Mouse (Mus musculus) embryonic fibroblast, embryonic 13.5 days (primary cell): Measurements from ENCODE around the gene Zfp780b. TPM values are rescaled to one million over a fixed set of nuclear protein-coding genes. Genes with fewer than 3 reads are reported as not detected.
"Not testable (repeated sequence)": the region's sequence is repeated elsewhere in the genome, so short reads cannot be mapped to it uniquely, and the experiment has no call there.

Experiments
- H3K27ac ChIP-seq: 2 replicates; pipeline ENCODE4 v1.5.1; 2012; ENCODE audit warnings: low read length, control low read depth, inconsistent platforms; ENCODE audit not compliant: insufficient read depth
- H3K4me1 ChIP-seq: 2 replicates; pipeline ENCODE4 v1.6.1; 2011; ENCODE audit warnings: low read length; ENCODE audit not compliant: control insufficient read depth, insufficient read depth
- H3K4me3 ChIP-seq: 2 replicates; pipeline ENCODE4 v1.5.1; 2011; ENCODE audit warnings: mild to moderate bottlenecking, control low read depth, low read length; ENCODE audit not compliant: insufficient read depth
- CTCF ChIP-seq: IDR thresholded peaks from 2 replicates; pipeline ENCODE4 v1.5.1; 2011; ENCODE audit warnings: mild to moderate bottlenecking, control low read depth, low read length, moderate library complexity, borderline replicate concordance; ENCODE audit not compliant: insufficient read depth
- POLR2A ChIP-seq: IDR thresholded peaks from 2 replicates; pipeline ENCODE4 v1.6.1; 2011; ENCODE audit warnings: low read depth, mild to moderate bottlenecking, control low read depth, low read length, moderate library complexity
- polyA plus RNA-seq: library from polyadenylated mRNA; stranded (reverse); fragments of >200 nt; gene quantifications from 2 replicates; pipeline ENCODE4 v1.2.4, GENCODE M21; 2011; ENCODE audit warnings: low read depth; ENCODE audit not compliant: missing spikeins, insufficient read length

Gene Zfp780b
- polyA plus RNA-seq, 1 experiment, result 13.8 TPM

DNA sequence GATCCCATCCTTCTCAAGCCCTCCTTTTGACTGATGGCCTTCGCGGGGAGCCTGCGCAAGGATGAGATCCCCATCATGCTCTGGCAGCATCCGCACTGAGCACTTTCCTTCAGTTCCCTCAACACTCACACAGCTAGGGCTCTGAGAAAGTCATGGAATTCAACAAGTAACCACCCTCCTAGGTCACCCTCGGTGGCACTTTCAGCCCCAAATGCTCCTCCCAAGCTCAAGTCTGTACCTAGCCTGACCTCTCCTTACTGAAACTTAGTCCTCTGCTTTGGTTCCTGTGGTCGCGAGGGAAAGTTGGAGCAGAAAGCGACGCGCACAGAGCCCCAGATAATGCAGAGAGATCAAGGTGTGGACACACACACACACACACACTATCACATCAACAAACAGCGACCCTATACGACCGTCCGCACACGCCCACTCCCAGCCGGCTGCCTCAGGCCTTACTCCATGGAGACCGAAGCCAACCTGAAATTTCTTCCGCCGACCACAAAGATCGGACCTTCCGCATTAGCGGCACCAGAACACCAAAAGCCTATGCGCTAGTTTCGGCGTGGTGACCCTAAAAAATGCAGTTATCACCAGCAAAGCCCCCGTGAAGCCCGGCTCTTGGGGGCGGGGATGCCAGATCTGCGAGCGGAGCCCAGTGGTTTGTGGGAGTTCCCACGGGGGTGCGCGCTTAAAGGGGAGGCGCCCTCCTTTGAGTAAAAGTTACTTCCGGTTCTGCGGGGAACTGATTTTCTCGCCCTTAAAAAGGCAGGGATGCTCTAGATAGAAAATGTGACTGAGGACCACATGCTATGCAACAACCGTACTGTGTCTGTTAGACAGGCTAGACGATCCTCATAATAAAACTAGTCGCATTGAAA is 49.9 kb downstream of the Zfp780b start, which contains the start of gene Zfp974:
TSS of gene Zfp974 (minus strand) at position 643 of the 878 bp plus-strand sequence.
- Histone ChIP-seq H3K4me1 (no peaks in the 10 kb centered on the region), H3K27ac (no peak within 1 kb of the TSS), H3K4me3 (peak within 1 kb of the TSS; percentile 75)
- no peak for TF ChIP-seq CTCF
- TF ChIP-seq POLR2A, result peak; percentile 64

DNA sequence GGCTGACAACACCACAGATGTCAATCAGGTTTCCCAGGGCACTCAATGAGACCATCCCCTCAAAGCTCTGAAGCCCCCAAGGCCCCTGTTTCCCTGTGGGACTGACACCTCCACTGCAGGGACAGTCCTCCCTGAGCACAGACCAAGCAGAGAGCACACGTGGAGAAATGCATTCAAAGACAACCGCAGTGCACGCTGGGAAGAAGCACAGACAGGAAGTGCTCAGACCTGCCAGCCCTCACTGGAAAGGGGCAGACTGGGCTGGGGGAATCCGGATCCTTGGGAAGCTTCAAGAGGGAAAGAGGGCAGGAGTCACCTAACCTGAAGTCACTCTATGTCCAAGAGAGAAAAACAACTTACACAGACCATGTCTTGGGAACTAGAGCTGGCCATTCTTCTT is 51.9 kb downstream of the Zfp780b start:
- H3K4me1 ChIP-seq, H3K27ac ChIP-seq: not testable (repeated sequence)

DNA sequence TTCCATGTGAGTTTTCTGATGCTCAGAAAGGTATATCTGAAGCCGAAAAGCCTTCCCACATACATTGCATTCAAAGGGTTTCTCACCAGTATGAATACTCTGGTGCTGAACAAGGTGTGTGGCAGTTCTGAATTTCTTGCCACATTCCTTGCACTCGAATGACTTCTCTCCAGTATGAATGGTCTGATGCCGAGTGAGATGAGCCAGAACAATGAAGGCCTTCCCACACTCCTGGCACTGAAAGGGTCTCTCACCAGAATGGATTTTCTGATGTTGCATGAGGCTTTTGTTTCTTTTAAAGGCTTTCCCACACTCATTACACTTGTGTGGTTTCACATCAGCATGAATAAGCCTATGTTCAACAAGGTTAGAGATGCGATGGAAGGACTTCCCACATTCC is 68.0 kb downstream of the Zfp780b start:
- H3K4me1 ChIP-seq, H3K4me3 ChIP-seq, H3K27ac ChIP-seq: not testable (repeated sequence)

More for the DNA sequence above, 51.9 kb downstream of the Zfp780b start:
- H3K4me3 ChIP-seq, result not testable (repeated sequence)

Other genes with a start within 250 kb of the Zfp780b start
- 18.1 and 23.5 TPM in 2 replicates for gene Zfp60, start 247.8 kb downstream of the Zfp780b start, polyA plus RNA-seq
- 8.6 and 10.6 TPM in 2 replicates for gene Zfp626, start 172.0 kb downstream of the Zfp780b start, polyA plus RNA-seq
- 3.1 and 4.1 TPM in 2 replicates for gene Zfp59, start 140.6 kb downstream of the Zfp780b start, polyA plus RNA-seq
- 3.5 and 3.8 TPM in 2 replicates for gene Zfp607a, start 121.6 kb downstream of the Zfp780b start, polyA plus RNA-seq
- gene Zfp974, start 49.7 kb downstream of the Zfp780b start, polyA plus RNA-seq, result 8.4 and 11.1 TPM in 2 replicates
- gene Zfp850, start 34.9 kb upstream of the Zfp780b start, polyA plus RNA-seq, result 3.9 and 4.1 TPM in 2 replicates
- gene Psmc4, start 70.9 kb upstream of the Zfp780b start, polyA plus RNA-seq, result 132 and 142 TPM in 2 replicates
- 0.65 TPM in 1 of 2 replicates, not detected in the other for gene Fcgbp, start 92.1 kb upstream of the Zfp780b start, polyA plus RNA-seq
- gene 9530053A07Rik, start 150.3 kb upstream of the Zfp780b start, polyA plus RNA-seq, result 0.08 TPM in 1 of 2 replicates, not detected in the other
- gene Fbl, start 190.5 kb upstream of the Zfp780b start, polyA plus RNA-seq, result 148 and 168 TPM in 2 replicates
- 12.9 and 15.1 TPM in 2 replicates for gene Dyrk1b, start 200.3 kb upstream of the Zfp780b start, polyA plus RNA-seq